In genomic region chr17:84048533-84048932, GRCm38 (mm10) we compare ENCODE assay signal across 16 mouse cellular contexts.
DNase-seq lines count a peak whose midpoint lies in the region; ATAC-seq and TF ChIP-seq lines count a peak whose summit lies in the region.
"Had no signal": no experiment of that assay in that cellular context is flagged by ENCODE, and none has a peak within 500 bp of the region (broad histone marks: within the 10 kb centered on the region; RNA-seq: fewer than 3 reads in every experiment).

No protein-coding gene starts in this region.

- no peaks in the 10 kb centered on the region for H3K27me3 ChIP-seq in forebrain, embryonic 10.5 days (ENCODE audit: poor library complexity, severe bottlenecking)
- H3K27me3 ChIP-seq in forebrain, embryonic 11.5 days (ENCODE audit: control insufficient read depth, insufficient read depth, low read length) = no peaks in the 10 kb centered on the region
- H3K27me3 ChIP-seq in kidney, adult 2 months (replicated peaks; ENCODE audit: control insufficient read depth, insufficient read depth, low read length) = no peaks in the 10 kb centered on the region
- H3K27me3 ChIP-seq in neural tube, embryonic 11.5 days (ENCODE audit: control insufficient read depth, insufficient read depth, low read length) = no peaks in the 10 kb centered on the region
- no peaks in the 10 kb centered on the region for H3K27me3 ChIP-seq in neural tube, embryonic 15.5 days (replicated peaks)
- H3K27me3 ChIP-seq: neural tube, embryonic 12.5 days; stomach, embryonic 15.5 days had no signal

- no peak for TF ChIP-seq CTCF in kidney, adult 2 months (conservative IDR thresholded peaks at IDR 0.05; ENCODE audit: insufficient read depth, insufficient read length, low read depth, low read length)

- H3K9ac ChIP-seq in forebrain, embryonic 11.5 days (ENCODE audit: low read length) = no peak overlapping the region
- H3K9ac ChIP-seq in neural tube, embryonic 11.5 days (ENCODE audit: low read length) = no peak overlapping the region
- H3K9ac ChIP-seq in neural tube, embryonic 15.5 days (replicated peaks) = no peak overlapping the region
- H3K9ac ChIP-seq: liver, embryonic 14.5 days; midbrain, embryonic 12.5 days; neural tube, embryonic 12.5 days; stomach, embryonic 15.5 days had no signal

- WGBS in forebrain, embryonic 10.5 days = 68% methylated on average over 6 of the region's 6 CpGs
- WGBS in forebrain, embryonic 11.5 days = 67% methylated on average over 6 of the region's 6 CpGs
- WGBS in kidney, adult 2 months = 46% methylated on average over 6 of the region's 6 CpGs
- WGBS in neural tube, embryonic 11.5 days = 66% methylated on average over 6 of the region's 6 CpGs
- WGBS in neural tube, embryonic 15.5 days = 52% methylated on average over 6 of the region's 6 CpGs

- no peak for TF ChIP-seq POLR2A in kidney, adult 2 months (IDR thresholded peaks at IDR 0.05; ENCODE audit: low read depth, low read length)

- peak overlapping the region; percentile 56; the same call in 1 of the 2 replicates for H3K27ac ChIP-seq in forebrain, embryonic 10.5 days
- H3K27ac ChIP-seq in forebrain, embryonic 11.5 days (ENCODE audit: low read depth, low read length) = no peak overlapping the region
- H3K27ac ChIP-seq in kidney, adult 2 months (ENCODE audit: insufficient read depth, low read depth, low read length) = peak overlapping the region; percentile 30; the same call in 1 of the 2 replicates
- H3K27ac ChIP-seq in neural tube, embryonic 11.5 days (ENCODE audit: low read depth, low read length) = no peak overlapping the region
- H3K27ac ChIP-seq in neural tube, embryonic 15.5 days (replicated peaks) = no peak overlapping the region
- H3K27ac ChIP-seq: liver, embryonic 14.5 days; midbrain, embryonic 12.5 days; neural tube, embryonic 12.5 days; stomach, embryonic 15.5 days had no signal

- no peak for ATAC-seq in forebrain, embryonic 11.5 days (replicated peaks; ENCODE audit: low FRiP score)
- ATAC-seq in neural tube, embryonic 11.5 days (ENCODE audit: insufficient read depth, low FRiP score, low TSS enrichment) = no peak
- ATAC-seq in neural tube, embryonic 15.5 days (ENCODE audit: low FRiP score) = no peak; the same call in 1 of the 2 replicates
- ATAC-seq: inflammation-experienced regulatory T-cells, adult 6 months had no signal

- H3K4me3 ChIP-seq in forebrain, embryonic 10.5 days = no peak overlapping the region
- H3K4me3 ChIP-seq in forebrain, embryonic 11.5 days (ENCODE audit: low read depth, low read length) = no peak overlapping the region
- no peak overlapping the region for H3K4me3 ChIP-seq in kidney, adult 2 months (ENCODE audit: insufficient read depth, low read depth, low read length)
- H3K4me3 ChIP-seq in neural tube, embryonic 11.5 days (ENCODE audit: low read depth, low read length) = no peak overlapping the region
- no peak overlapping the region for H3K4me3 ChIP-seq in neural tube, embryonic 15.5 days (replicated peaks)
- H3K4me3 ChIP-seq: midbrain, embryonic 12.5 days; neural tube, embryonic 12.5 days; stomach, embryonic 15.5 days had no signal

- H3K9me3 ChIP-seq in forebrain, embryonic 10.5 days = peaks cover 14% of the 10 kb centered on the region; the same call in 1 of the 2 replicates
- H3K9me3 ChIP-seq in forebrain, embryonic 11.5 days (ENCODE audit: control insufficient read depth, low read length) = peaks cover 3% of the 10 kb centered on the region; the same call in 1 of the 2 replicates
- H3K9me3 ChIP-seq in neural tube, embryonic 11.5 days (ENCODE audit: control insufficient read depth, low read length) = no peaks in the 10 kb centered on the region
- no peaks in the 10 kb centered on the region for H3K9me3 ChIP-seq in neural tube, embryonic 15.5 days (replicated peaks)
- H3K9me3 ChIP-seq: neural tube, embryonic 12.5 days; stomach, embryonic 15.5 days had no signal

- H3K36me3 ChIP-seq in forebrain, embryonic 10.5 days (replicated peaks) = no peaks in the 10 kb centered on the region
- no peaks in the 10 kb centered on the region for H3K36me3 ChIP-seq in forebrain, embryonic 11.5 days (ENCODE audit: control insufficient read depth, insufficient read depth, low read length)
- H3K36me3 ChIP-seq in kidney, adult 2 months (ENCODE audit: control insufficient read depth, insufficient read depth, low read length) = no peaks in the 10 kb centered on the region
- H3K36me3 ChIP-seq in neural tube, embryonic 11.5 days (ENCODE audit: control insufficient read depth, insufficient read depth, low read length) = no peaks in the 10 kb centered on the region
- H3K36me3 ChIP-seq in neural tube, embryonic 15.5 days = no peaks in the 10 kb centered on the region
- H3K36me3 ChIP-seq: midbrain, embryonic 12.5 days; neural tube, embryonic 12.5 days; stomach, embryonic 15.5 days had no signal

- DNase-seq in forebrain, embryonic 10.5 days (ENCODE audit: extremely low spot score, low spot score) = no peak
- DNase-seq in forebrain, embryonic 11.5 days (ENCODE audit: low spot score) = no peak
- no peak for DNase-seq in kidney, adult 2 months
- DNase-seq in kidney, postnatal 36 days = no peak
- DNase-seq in neural tube, embryonic 11.5 days (ENCODE audit: low spot score) = peak; percentile 11
- DNase-seq in skeletal muscle tissue, adult 2 months (ENCODE audit: low read depth, low spot score) = peak; percentile 52
- DNase-seq in spleen, adult 18-20 months = no peak
- DNase-seq: kidney, postnatal 25 days; retina, postnatal 1 day; thymus, postnatal 4 days had no signal

- H3K4me2 ChIP-seq in forebrain, embryonic 11.5 days (ENCODE audit: low read depth, low read length, severe bottlenecking) = no peak overlapping the region
- H3K4me2 ChIP-seq in neural tube, embryonic 11.5 days (ENCODE audit: low read depth) = no peak overlapping the region
- H3K4me2 ChIP-seq in neural tube, embryonic 15.5 days = no peak overlapping the region
- H3K4me2 ChIP-seq: midbrain, embryonic 12.5 days; neural tube, embryonic 12.5 days; stomach, embryonic 15.5 days had no signal

- peaks cover 22% of the 10 kb centered on the region for H3K4me1 ChIP-seq in forebrain, embryonic 10.5 days
- H3K4me1 ChIP-seq in forebrain, embryonic 11.5 days (replicated peaks; ENCODE audit: control insufficient read depth, insufficient read depth, low read length) = no peaks in the 10 kb centered on the region
- peaks cover 5% of the 10 kb centered on the region for H3K4me1 ChIP-seq in kidney, adult 2 months (ENCODE audit: control insufficient read depth, insufficient read depth, low read length)
- H3K4me1 ChIP-seq in neural tube, embryonic 11.5 days (ENCODE audit: control insufficient read depth, insufficient read depth, low read length) = peaks cover 6% of the 10 kb centered on the region; the same call in 1 of the 2 replicates
- peaks cover 12% of the 10 kb centered on the region; the same call in 1 of the 2 replicates for H3K4me1 ChIP-seq in neural tube, embryonic 15.5 days

Comparison
In these comparisons a context has a peak if more than half of its experiments do, and no peak if none do; other contexts are left out.
1. H3K27ac ChIP-seq: peak in forebrain, embryonic 10.5 days (single experiment) and kidney, adult 2 months (single experiment); none in forebrain, embryonic 11.5 days (single experiment), neural tube, embryonic 11.5 days (single experiment) and neural tube, embryonic 15.5 days (single experiment).
2. DNase-seq: peak in neural tube, embryonic 11.5 days (single experiment) and skeletal muscle tissue, adult 2 months (single experiment); none in forebrain, embryonic 10.5 days (single experiment), forebrain, embryonic 11.5 days (single experiment), kidney, adult 2 months (single experiment), kidney, postnatal 36 days (0 of 2) and spleen, adult 18-20 months (0 of 2).